Mouse (Mus musculus) lung, adult 2 months (tissue): ENCODE data around the gene Kif11. TPM values are rescaled to one million over a fixed set of nuclear protein-coding genes. Genes with fewer than 3 reads are reported as not detected.

Source experiments
- DNase-seq: peaks from one replicate; pipeline ENCODE4 v3.0.0; 2022
- H3K4me1 ChIP-seq: fragments of 200-500 bp; 2 replicates; pipeline ENCODE4 v1.6.1; 2011; ENCODE audit warnings: low read length; ENCODE audit not compliant: control insufficient read depth, insufficient read depth
- H3K4me3 ChIP-seq: fragments of 200-500 bp; replicated peaks from 2 replicates; pipeline ENCODE3; 2011; ENCODE audit warnings: low read depth, mild to moderate bottlenecking, control low read depth, low read length; ENCODE audit errors: extremely low read depth
- CTCF ChIP-seq: fragments of 200-500 bp; IDR thresholded peaks from 2 replicates; pipeline ENCODE4 v1.5.1; 2011; ENCODE audit warnings: mild to moderate bottlenecking, low read length, control low read depth; ENCODE audit not compliant: insufficient read depth
- POLR2A ChIP-seq: fragments of 200-500 bp; IDR thresholded peaks from 2 replicates; pipeline ENCODE4 v1.6.1; 2011; ENCODE audit warnings: low read depth, mild to moderate bottlenecking, control low read depth, low read length, borderline replicate concordance; ENCODE audit errors: extremely low read depth
- WGBS: fragments of 180-500 bp; shearing (Covaris S2); methylation state at CpG from one replicate; pipeline ENCODE4 v1.1.7; 2018; 5-methylcytosine and 5-hydroxymethylcytosine counted together
- polyA plus RNA-seq: library from polyadenylated mRNA; depleted of rRNA; stranded (reverse); fragments of >200 nt; gene quantifications from 2 replicates; pipeline ENCODE4 v1.2.3, GENCODE M21; 2012; rRNA removed

The Kif11 gene
- polyA plus RNA-seq, 1 experiment: 0.80 TPM

DNA sequence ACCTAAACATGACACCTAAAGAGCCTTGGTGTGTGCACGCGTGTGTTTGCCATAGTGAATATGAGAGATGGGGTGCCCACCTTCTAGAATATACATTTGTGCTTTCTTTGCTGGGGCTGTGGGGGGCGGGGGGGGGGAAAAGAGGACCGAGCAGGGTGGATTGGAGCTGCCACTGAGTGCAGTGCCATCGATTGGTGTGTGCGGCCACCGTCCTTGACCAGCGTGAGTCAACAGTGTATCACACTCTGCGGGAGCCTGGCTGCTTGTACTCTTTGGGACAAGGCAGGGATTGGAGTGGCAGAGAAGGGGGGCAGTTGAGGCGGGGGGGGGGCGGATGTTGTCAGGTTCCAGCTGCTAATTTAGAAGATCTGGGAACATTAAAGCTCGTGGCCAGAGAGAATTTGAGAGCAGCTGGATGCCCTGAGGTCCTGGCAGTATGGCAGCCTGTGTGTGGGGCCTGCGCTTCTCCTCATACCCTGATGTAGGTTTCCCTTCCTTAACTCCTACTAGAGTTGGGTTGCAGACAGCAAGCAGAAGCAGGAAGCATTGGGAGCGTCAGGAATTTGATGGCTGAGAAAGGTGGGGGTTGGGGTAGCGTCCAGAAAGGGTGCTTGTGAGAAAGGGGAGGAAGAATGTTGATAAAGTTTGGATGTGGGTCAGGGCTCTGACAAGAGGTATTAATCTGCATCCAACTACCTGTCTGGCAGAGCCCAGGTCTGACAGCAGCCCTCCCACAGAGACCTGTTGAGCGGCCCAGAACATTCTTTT, 64.7 kb downstream of the Kif11 start:
- WGBS: 79% methylated on average over 16 of the region's 16 CpGs
- no peak for DNase-seq
- TF ChIP-seq POLR2A: no peak
- no peak for TF ChIP-seq CTCF
- no peaks in the 10 kb centered on the region for H3K4me1 ChIP-seq
- no peak overlapping the region for H3K4me3 ChIP-seq

DNA sequence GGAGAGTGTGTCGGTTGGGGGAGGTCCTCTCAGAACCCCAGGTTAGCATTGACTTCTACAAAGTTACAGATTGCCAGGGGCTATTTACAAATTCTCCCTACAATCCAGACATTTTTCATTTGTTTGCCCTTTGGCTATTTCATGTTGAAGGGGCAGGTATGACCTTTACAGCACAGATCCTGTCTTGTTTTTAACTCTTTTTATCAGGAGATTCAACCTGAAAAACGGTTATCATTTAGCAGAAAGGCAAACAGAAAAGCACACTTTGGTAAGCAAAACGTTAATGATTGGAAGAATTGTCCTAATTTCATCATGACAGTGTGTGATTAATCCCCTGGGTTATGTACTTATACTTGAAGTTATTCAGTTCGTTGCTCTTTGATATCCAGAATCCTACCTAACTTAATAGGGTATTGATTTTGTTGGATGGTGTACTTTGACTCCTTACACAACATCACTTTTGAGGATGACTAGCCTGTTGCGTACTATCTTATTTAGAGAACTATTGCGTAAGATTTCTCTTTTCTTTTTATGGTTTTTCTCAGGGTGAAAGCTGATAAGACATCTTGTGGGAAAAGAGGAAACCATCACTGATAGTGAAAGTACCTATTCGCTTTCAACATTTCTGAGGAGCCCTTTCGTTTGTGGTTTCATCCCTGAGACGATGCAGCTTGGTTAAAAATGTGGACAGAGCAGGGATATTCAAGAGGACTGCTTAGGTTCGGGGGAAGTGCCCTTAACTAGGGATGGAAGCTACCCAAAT, 66.5 kb downstream of the Kif11 start:
- no peak overlapping the region for H3K4me3 ChIP-seq
- H3K4me1 ChIP-seq: no peaks in the 10 kb centered on the region
- DNase-seq: no peak
- WGBS: 58% methylated on average over 10 of the region's 10 CpGs
- no peak for TF ChIP-seq CTCF
- TF ChIP-seq POLR2A: no peak

DNA sequence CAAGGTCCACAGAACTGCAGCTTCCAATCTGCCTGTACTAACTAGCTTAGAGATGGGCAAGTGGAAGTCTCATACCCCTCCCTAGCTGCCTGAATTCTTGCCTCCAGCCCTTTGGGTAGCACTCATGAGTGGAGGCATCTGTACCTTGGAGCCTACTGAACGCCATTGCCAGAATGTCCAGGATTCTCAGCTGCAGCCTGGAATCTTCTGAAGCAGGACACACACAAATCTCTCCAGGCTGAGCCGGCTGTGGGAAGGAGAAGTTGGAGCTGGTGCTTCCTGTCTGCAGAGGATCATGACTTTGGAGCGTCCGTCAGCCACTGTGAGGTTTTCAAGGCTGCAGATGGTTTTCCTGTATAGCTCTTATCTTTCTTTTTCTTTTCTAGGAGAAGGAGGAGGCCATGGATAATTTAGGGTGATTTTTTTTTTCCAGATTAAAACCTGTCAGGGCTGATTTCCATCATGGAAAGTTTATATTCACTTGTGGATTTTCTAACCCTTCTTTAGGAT, 67.5 kb downstream of the Kif11 start:
- no peak for DNase-seq
- no peak for TF ChIP-seq POLR2A
- no peak for TF ChIP-seq CTCF
- Histone ChIP-seq H3K4me1 (no peaks in the 10 kb centered on the region), H3K4me3 (no peak overlapping the region)
- 22% methylated on average over 4 of the region's 4 CpGs for WGBS

DNA sequence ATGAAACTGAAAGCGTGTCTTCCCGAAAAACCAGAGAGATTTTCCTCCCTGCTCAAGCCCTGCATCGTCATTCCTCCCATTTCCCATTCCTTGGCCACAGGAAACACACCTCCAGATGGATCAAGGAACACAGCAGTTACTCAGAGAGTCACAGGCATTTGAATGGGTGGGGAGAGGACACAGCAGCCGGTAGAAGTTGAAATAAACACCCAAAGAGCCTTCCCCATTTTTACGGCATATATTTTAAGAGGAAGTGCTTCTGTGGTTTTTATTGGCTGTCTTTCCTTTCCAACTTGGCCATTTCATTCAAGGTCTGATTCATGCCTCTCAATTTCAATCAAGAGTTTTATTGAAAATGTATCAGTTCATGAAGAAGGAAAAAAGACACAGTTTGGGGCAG, 72.0 kb downstream of the Kif11 start:
- Histone ChIP-seq H3K4me3 (peak overlapping the region; percentile 31), H3K4me1 (no peaks in the 10 kb centered on the region)
- 32% methylated on average over 5 of the region's 5 CpGs for WGBS
- no peak for DNase-seq
- TF ChIP-seq CTCF (no peak), POLR2A (no peak)

DNA sequence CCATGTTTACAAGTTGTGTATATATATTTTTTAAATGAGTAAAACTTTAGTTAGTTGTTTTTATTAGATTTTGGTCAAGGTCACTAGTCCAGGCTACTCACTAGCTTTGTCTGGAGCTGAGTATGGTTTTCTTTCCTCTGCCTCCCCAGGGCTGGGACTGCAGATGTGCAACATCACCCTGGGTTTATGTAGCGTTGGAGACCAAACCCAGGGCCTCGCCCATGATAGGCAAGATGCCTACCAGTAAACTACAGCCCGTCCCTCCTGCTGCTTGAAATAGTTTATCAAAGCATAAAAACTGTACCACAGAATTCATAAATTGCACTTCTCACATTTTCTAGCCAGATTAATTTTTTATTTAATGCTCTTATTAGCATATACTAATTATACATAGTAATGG, 73.0 kb downstream of the Kif11 start:
- TF ChIP-seq CTCF: no peak
- TF ChIP-seq POLR2A: no peak
- WGBS: 93% methylated on average over 3 of the region's 3 CpGs
- H3K4me1 ChIP-seq: no peaks in the 10 kb centered on the region
- DNase-seq: no peak
- H3K4me3 ChIP-seq: no peak overlapping the region

DNA sequence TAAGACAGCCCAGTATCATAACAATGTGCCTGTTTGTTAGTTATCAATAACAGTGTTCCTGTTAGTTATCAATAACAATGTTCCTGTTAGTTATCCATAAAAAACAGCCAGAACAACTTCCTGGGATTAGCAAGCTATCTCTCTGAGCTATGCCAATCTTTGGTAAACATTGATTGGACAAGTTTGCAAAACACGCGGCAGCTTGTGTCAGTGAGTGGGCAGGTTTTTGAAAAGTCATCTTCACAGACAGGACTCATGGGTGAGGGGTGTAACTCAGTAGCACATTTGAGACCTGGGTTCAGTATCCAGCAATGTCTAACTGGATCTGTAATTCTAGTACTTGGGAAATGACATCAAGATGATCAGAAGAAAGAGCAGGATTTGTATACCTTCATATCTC, 79.3 kb downstream of the Kif11 start:
- WGBS: 77% methylated on average over 2 of the region's 2 CpGs
- TF ChIP-seq POLR2A (no peak), CTCF (no peak)
- no peak for DNase-seq
- no peaks in the 10 kb centered on the region for H3K4me1 ChIP-seq
- no peak overlapping the region for H3K4me3 ChIP-seq

DNA sequence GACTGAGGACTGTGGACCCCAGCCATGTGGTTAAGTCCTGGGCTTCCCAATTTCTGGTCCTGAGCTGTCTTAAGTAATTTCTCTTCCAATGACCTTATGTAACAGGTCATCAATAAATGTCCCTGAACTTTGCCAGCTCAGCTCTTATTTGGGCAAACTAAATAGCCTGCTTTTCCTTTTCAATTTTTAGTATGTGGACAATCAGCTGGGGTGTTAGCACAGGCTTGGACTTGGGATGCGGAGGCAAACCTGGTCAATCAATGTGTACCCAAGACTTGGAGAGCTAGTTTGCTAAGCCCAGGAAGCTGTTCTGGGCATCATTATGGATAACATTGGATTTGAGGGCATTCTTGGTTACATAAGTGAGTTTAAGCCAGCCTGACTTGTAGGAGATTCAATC, 79.8 kb downstream of the Kif11 start:
- no peak for DNase-seq
- Histone ChIP-seq H3K4me1 (no peaks in the 10 kb centered on the region), H3K4me3 (no peak overlapping the region)
- WGBS: 96% methylated on average over 1 of the region's 1 CpGs
- TF ChIP-seq POLR2A (no peak), CTCF (no peak)

DNA sequence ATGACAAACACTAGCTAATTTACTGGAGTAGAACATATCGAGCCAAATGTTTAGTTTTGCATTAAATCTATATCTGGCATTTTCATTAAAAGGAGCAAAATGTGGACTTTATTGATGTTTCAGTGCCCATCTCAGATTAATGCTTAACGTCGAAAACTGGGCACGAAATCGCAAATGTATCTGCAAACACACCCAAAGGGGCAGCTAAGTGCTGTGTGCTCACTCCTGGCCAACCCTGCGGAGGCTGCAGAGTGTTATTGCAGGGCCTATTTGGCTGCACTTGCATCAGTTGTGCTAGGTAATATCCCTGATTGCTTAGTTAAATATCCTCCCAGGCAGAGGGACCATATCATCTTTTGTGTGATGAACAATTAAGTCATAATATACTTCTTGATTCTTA, 81.8 kb downstream of the Kif11 start:
- 77% methylated on average over 6 of the region's 6 CpGs for WGBS
- H3K4me1 ChIP-seq: no peaks in the 10 kb centered on the region
- no peak for DNase-seq
- no peak overlapping the region for H3K4me3 ChIP-seq
- TF ChIP-seq CTCF (no peak), POLR2A (no peak)

DNA sequence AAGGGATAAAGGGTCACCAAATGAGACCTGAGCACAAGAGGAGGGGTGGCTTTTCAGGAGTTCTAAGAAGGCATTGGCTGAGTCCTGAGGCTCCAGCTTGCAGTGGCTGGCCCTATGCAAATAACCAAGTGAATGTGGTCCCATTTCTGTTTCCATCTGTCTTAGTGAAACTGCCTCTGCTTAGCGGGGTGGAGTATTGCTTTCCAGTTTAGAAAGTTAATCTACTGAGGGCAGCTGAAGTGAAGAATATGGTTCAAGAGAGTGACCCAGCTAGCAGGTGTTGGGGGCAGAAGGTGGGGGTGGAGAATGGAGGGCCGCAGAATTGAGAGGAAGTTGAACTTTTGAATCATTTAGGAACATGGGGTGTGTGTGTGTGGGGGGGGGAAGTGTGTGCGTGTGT, 90.2 kb downstream of the Kif11 start:
- Histone ChIP-seq H3K4me1 (no peaks in the 10 kb centered on the region), H3K4me3 (no peak overlapping the region)
- DNase-seq: no peak
- TF ChIP-seq CTCF: no peak
- no peak for TF ChIP-seq POLR2A
- 77% methylated on average over 3 of the region's 3 CpGs for WGBS

DNA sequence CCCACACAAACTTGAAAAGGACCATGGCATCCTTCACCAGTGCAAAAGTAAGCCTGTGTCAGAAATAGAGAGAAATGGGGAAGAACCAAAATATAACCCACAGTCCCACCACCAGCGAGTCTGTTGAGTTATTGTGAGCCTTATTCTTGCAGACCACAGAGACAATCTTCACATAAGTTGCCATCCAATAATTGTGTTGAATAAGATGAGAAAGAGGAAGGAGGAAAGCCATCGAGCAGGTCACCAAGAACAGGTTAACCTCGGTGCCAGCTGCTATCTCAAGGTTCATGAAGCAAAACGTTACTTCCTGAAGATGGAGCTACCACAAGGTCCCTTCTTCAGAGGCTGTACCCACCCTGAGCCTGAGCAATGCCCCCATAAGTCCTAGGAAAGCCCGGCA, 90.8 kb downstream of the Kif11 start:
- Histone ChIP-seq H3K4me1 (no peaks in the 10 kb centered on the region), H3K4me3 (no peak overlapping the region)
- 72% methylated on average over 5 of the region's 5 CpGs for WGBS
- TF ChIP-seq CTCF: no peak
- no peak for TF ChIP-seq POLR2A
- DNase-seq: no peak

DNA sequence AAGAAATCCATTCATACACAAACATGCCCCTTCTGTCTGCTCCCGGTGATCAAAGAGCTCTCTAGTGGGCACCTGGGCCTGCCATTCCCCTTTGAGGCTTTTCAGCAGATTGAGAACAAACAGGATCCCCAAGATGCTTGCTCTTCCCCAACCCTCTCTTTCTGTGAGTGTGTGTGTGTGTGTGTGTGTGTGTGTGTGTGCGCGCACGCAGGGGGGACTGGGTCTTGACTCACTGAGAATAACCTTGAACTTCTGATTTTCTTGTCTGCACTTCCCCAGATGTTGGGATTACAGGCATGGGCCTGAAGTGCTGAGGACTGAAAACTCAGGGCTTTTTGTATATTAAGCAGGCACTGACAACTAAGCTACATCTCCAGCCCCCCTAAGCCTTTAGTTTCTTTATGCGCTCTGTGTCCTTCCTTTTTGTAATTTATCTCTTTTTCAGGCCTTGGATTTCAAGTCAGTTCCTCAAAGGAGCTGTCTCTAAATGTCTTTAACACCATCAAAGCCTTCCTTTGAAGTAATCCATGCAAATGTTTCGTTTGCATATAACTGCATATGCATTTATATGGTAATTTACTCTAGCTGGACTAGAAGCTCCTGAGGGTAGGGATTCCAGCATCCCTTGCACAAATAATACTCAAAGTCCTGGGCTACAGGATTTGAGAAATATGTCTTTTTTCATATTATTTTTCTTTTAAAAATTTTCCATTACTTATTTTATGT, 92.8 kb downstream of the Kif11 start:
- DNase-seq: no peak
- 82% methylated on average over 6 of the region's 6 CpGs for WGBS
- TF ChIP-seq CTCF (no peak), POLR2A (no peak)
- Histone ChIP-seq H3K4me1 (no peaks in the 10 kb centered on the region), H3K4me3 (no peak overlapping the region)

Other genes starting within 250 kb of the Kif11 start
- 26.6 and 28.8 TPM in 2 replicates for gene March5, start 168.9 kb upstream of the Kif11 start, polyA plus RNA-seq
- 6.8 and 11.5 TPM in 2 replicates for gene Cpeb3, start 167.8 kb upstream of the Kif11 start, polyA plus RNA-seq
- gene Ide, start 38.6 kb upstream of the Kif11 start, polyA plus RNA-seq: 9.5 and 34.9 TPM in 2 replicates
- gene Hhex, start 58.4 kb downstream of the Kif11 start, polyA plus RNA-seq: 20.0 and 28.6 TPM in 2 replicates
- gene Exoc6, start 174.0 kb downstream of the Kif11 start, polyA plus RNA-seq: 6.8 and 10.1 TPM in 2 replicates